Mouse (Mus musculus): ENCODE results near the gene Zfp286. TPM values are rescaled to one million over a fixed set of nuclear protein-coding genes. Genes with fewer than 3 reads are reported as not detected.
"Not testable (repeated sequence)": the region's sequence is repeated elsewhere in the genome, so short reads cannot be mapped to it uniquely, and the experiment has no call there.

The Zfp286 gene
- polyA plus RNA-seq, 1 experiment from 2014 or later: 0.69 TPM

GRCm38 (mm10) chr11:62752191-62752590, 37.1 kb downstream of the Zfp286 start:
- no peak for DNase-seq
- no peak for ATAC-seq
- TF ChIP-seq CTCF (IDR thresholded peaks at IDR 0.05; ENCODE audit: low read depth) (no peak), EP300 (IDR thresholded peaks at IDR 0.05; ENCODE audit: low read depth) (no peak)

DNA sequence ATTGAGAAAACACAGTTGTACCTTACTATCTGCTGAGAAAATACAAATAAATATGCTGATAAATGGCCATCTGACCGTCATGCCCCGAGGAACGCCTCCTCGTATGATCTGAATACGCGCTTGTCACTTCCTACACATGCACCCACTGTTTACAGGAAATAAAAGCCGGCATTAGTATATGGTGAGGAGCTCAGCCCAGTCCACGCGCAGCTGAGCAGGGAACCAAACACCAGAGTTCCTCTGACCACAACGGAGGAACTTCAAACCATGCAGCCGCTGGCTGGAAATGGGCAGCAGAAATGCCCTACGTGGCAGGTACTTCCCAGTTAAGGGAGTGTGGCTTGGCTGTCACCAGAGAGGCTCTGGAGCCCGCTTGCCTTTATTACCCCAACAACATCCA, 39.8 kb downstream of the Zfp286 start:
- DNase-seq; ATAC-seq; H3K27me3 ChIP-seq (ENCODE audit: insufficient read depth, low read length); H3K4me1 ChIP-seq (ENCODE audit: insufficient read depth); H3K36me3 ChIP-seq (replicated peaks; ENCODE audit: insufficient read depth, low read length); H3K27ac ChIP-seq (ENCODE audit: low read depth); H3K9me3 ChIP-seq (ENCODE audit: low read length); H3K4me3 ChIP-seq (ENCODE audit: low read depth, low read length); H3K4me2 ChIP-seq (ENCODE audit: low read depth, low read length); H3K9ac ChIP-seq (replicated peaks): not testable (repeated sequence)
- WGBS (ENCODE audit: insufficient replicate concordance): 45% methylated on average over 13 of the region's 13 CpGs

More at GRCm38 (mm10) chr11:62752191-62752590, 37.1 kb downstream of the Zfp286 start:
- no peaks in the 10 kb centered on the region for H3K36me3 ChIP-seq (replicated peaks; ENCODE audit: insufficient read depth, low read length)
- no peak overlapping the region for H3K27ac ChIP-seq (ENCODE audit: low read depth)
- no peak overlapping the region for H3K9ac ChIP-seq (replicated peaks)
- peaks cover 3% of the 10 kb centered on the region; the same call in 1 of the 2 replicates for H3K27me3 ChIP-seq (ENCODE audit: insufficient read depth, low read length)
- no peak overlapping the region for H3K4me2 ChIP-seq (ENCODE audit: low read depth, low read length)
- H3K9me3 ChIP-seq (ENCODE audit: low read length): no peaks in the 10 kb centered on the region
- no peak overlapping the region for H3K4me3 ChIP-seq (ENCODE audit: low read depth, low read length)
- H3K4me1 ChIP-seq (ENCODE audit: insufficient read depth): 0 out of 2 replicates have a peak, but pooled peaks cover 4% of the 10 kb centered on the region
- WGBS (ENCODE audit: insufficient replicate concordance): 55% methylated on average over 11 of the region's 11 CpGs

GRCm38 (mm10) chr11:62748062-62748461, 41.2 kb downstream of the Zfp286 start:
- no peaks in the 10 kb centered on the region for H3K9me3 ChIP-seq (ENCODE audit: low read length)
- TF ChIP-seq EP300 (IDR thresholded peaks at IDR 0.05; ENCODE audit: low read depth) (no peak), CTCF (IDR thresholded peaks at IDR 0.05; ENCODE audit: low read depth) (no peak)
- H3K4me2 ChIP-seq (ENCODE audit: low read depth, low read length): no peak overlapping the region
- no peak overlapping the region for H3K9ac ChIP-seq (replicated peaks)
- H3K4me1 ChIP-seq (ENCODE audit: insufficient read depth): no peaks in the 10 kb centered on the region
- ATAC-seq: no peak
- 0 out of 2 replicates have a peak, but pooled peaks cover 8% of the 10 kb centered on the region for H3K27me3 ChIP-seq (ENCODE audit: insufficient read depth, low read length)
- no peak overlapping the region for H3K4me3 ChIP-seq (ENCODE audit: low read depth, low read length)
- WGBS (ENCODE audit: insufficient replicate concordance): 70% methylated on average over 4 of the region's 4 CpGs
- no peaks in the 10 kb centered on the region for H3K36me3 ChIP-seq (replicated peaks; ENCODE audit: insufficient read depth, low read length)
- DNase-seq: no peak
- H3K27ac ChIP-seq (ENCODE audit: low read depth): no peak overlapping the region

DNA sequence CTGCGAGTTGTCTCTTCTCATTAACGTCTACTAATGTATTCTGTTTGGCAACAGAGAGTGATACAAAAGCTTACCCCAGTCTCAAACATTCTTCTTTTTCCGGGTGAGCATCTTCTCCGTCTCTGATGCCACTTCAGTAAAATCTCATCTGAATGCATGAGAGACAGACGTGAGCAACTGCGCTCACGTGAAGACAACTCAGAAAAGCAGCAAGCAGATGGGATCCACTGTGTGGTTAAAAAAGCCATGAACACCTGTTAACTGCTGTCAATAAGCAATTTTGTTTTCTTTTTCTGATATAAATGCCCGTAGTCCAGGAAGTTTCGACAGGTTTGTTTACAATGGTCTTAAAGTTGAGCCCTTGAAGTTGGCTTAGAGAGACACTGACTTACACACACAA, 42.0 kb downstream of the Zfp286 start:
- ATAC-seq (no peak), DNase-seq (no peak)
- Histone ChIP-seq H3K4me2 (ENCODE audit: low read depth, low read length) (no peak overlapping the region), H3K9ac (replicated peaks) (no peak overlapping the region), H3K4me1 (ENCODE audit: insufficient read depth) (no peaks in the 10 kb centered on the region), H3K27me3 (ENCODE audit: insufficient read depth, low read length) (0 out of 2 replicates have a peak, but pooled peaks cover 8% of the 10 kb centered on the region), H3K9me3 (ENCODE audit: low read length) (no peaks in the 10 kb centered on the region), H3K36me3 (replicated peaks; ENCODE audit: insufficient read depth, low read length) (no peaks in the 10 kb centered on the region), H3K4me3 (ENCODE audit: low read depth, low read length) (no peak overlapping the region), H3K27ac (ENCODE audit: low read depth) (no peak overlapping the region)
- TF ChIP-seq EP300 (IDR thresholded peaks at IDR 0.05; ENCODE audit: low read depth) (no peak), CTCF (IDR thresholded peaks at IDR 0.05; ENCODE audit: low read depth) (no peak)
- whole genome bisulfite sequencing (ENCODE audit: insufficient replicate concordance): 71% methylated on average over 9 of the region's 9 CpGs

GRCm38 (mm10) chr11:62746001-62746533, 43.2 kb downstream of the Zfp286 start:
- Histone ChIP-seq H3K4me2 (ENCODE audit: low read depth, low read length) (peak overlapping the region; percentile 50), H3K27ac (ENCODE audit: low read depth) (no peak overlapping the region), H3K36me3 (replicated peaks; ENCODE audit: insufficient read depth, low read length) (no peaks in the 10 kb centered on the region), H3K9me3 (ENCODE audit: low read length) (no peaks in the 10 kb centered on the region), H3K9ac (replicated peaks) (no peak overlapping the region), H3K4me1 (ENCODE audit: insufficient read depth) (no peaks in the 10 kb centered on the region), H3K4me3 (ENCODE audit: low read depth, low read length) (peak overlapping the region; percentile 21; the same call in 1 of the 2 replicates), H3K27me3 (ENCODE audit: insufficient read depth, low read length) (0 out of 2 replicates have a peak, but pooled peaks cover 8% of the 10 kb centered on the region)
- 4% methylated on average over 27 of the region's 27 CpGs for WGBS (ENCODE audit: insufficient replicate concordance)
- no peak for TF ChIP-seq CTCF (IDR thresholded peaks at IDR 0.05; ENCODE audit: low read depth)
- TF ChIP-seq EP300 (IDR thresholded peaks at IDR 0.05; ENCODE audit: low read depth): no peak
- peak; percentile 43 for DNase-seq
- ATAC-seq: no peak

DNA sequence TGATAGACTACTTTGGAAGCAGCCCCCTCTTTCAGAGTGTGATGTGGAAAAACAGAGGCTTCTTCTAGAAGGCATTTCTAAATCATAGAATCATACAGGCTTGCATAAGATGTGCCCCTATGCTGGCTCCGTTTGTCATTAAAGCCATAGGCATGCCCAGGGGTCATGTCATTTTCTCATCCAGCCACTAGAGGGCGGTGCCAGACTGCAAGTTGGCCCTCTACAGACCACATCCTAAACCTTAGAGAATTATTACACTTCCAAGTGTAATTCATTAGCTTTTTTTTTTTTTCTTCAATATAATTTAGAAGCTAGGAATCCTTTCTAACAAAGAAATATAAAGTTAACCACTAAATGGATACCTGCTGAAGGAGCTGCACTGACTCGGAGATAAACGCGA, 45.2 kb downstream of the Zfp286 start:
- WGBS (ENCODE audit: insufficient replicate concordance): 47% methylated on average over 5 of the region's 5 CpGs
- Histone ChIP-seq H3K27me3 (ENCODE audit: insufficient read depth, low read length) (0 out of 2 replicates have a peak, but pooled peaks cover 8% of the 10 kb centered on the region), H3K9ac (replicated peaks) (no peak overlapping the region), H3K9me3 (ENCODE audit: low read length) (no peaks in the 10 kb centered on the region), H3K4me3 (ENCODE audit: low read depth, low read length) (no peak overlapping the region), H3K4me2 (ENCODE audit: low read depth, low read length) (no peak overlapping the region), H3K4me1 (ENCODE audit: insufficient read depth) (no peaks in the 10 kb centered on the region), H3K36me3 (replicated peaks; ENCODE audit: insufficient read depth, low read length) (no peaks in the 10 kb centered on the region), H3K27ac (ENCODE audit: low read depth) (no peak overlapping the region)
- DNase-seq: peak; percentile 71
- peak; percentile 91 for TF ChIP-seq CTCF (IDR thresholded peaks at IDR 0.05; ENCODE audit: low read depth)
- TF ChIP-seq EP300 (IDR thresholded peaks at IDR 0.05; ENCODE audit: low read depth): no peak
- ATAC-seq: no peak

Data from liver, postnatal 0 days (tissue).